Mouse (Mus musculus): ENCODE data around the gene Clk1. TPM values are rescaled to one million over a fixed set of nuclear protein-coding genes. Genes with fewer than 3 reads are reported as not detected.
"Not testable (repeated sequence)": the region's sequence is repeated elsewhere in the genome, so short reads cannot be mapped to it uniquely, and the experiment has no call there.

Clk1 gene
- polyA plus RNA-seq, 1 experiment: 252 TPM

DNA sequence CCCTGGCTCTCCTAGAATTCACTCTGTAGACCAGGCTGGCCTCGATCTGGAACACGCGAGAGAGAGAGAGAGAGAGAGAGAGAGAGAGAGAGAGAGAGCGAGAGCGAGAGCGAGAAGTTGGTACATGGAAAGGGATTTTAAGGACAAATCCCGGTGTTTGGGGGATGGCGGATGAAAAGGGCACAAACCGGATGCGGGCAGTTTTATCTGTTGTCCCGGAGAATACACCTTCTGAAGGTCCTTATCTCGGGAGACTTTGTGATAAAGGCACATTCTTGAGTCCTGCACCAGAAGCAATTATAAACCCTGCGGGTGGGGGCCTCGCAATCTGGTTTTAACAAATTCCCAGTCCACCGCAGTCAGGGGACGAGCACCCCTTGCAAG, 31.6 kb downstream of the Clk1 start:
- Histone ChIP-seq H3K4me1 (ENCODE audit: control insufficient read depth, insufficient read depth, low read length) (no peaks in the 10 kb centered on the region; the same call in 1 of the 2 replicates), H3K4me3 (replicated peaks; ENCODE audit: insufficient read depth, low read depth, low read length) (peak overlapping the region; percentile 94), H3K27ac (ENCODE audit: insufficient read depth, low read length) (peak overlapping the region; percentile 100), H3K27me3 (ENCODE audit: control insufficient read depth, insufficient read depth, low read length) (no peaks in the 10 kb centered on the region)
- DNase-seq: no peak
- TF ChIP-seq POLR2A (IDR thresholded peaks at IDR 0.05; ENCODE audit: borderline replicate concordance, insufficient read depth, low read length): no peak
- no peak for TF ChIP-seq CTCF (IDR thresholded peaks at IDR 0.05; ENCODE audit: borderline replicate concordance, insufficient read depth, low read depth, low read length)
- under 1% methylated on average over 16 of the region's 16 CpGs for WGBS

- peak in 1 of 2 experiments; percentile 17 for DNase-seq
- peak overlapping the region; percentile 100 for H3K27ac ChIP-seq (ENCODE audit: insufficient read depth, low read length)
- H3K4me3 ChIP-seq (replicated peaks; ENCODE audit: insufficient read depth, low read depth, low read length): peak overlapping the region; percentile 94
- H3K27me3 ChIP-seq (ENCODE audit: control insufficient read depth, insufficient read depth, low read length): no peaks in the 10 kb centered on the region
- H3K4me1 ChIP-seq (ENCODE audit: control insufficient read depth, insufficient read depth, low read length): no peaks in the 10 kb centered on the region; the same call in 1 of the 2 replicates
- WGBS: 30% methylated on average over 19 of the region's 19 CpGs
- TF ChIP-seq POLR2A (IDR thresholded peaks at IDR 0.05; ENCODE audit: borderline replicate concordance, insufficient read depth, low read length): no peak
- TF ChIP-seq CTCF (IDR thresholded peaks at IDR 0.05; ENCODE audit: borderline replicate concordance, insufficient read depth, low read depth, low read length): no peak
Measured at GRCm38 (mm10) chr1:58391421-58392267, 32.2 kb downstream of the Clk1 start.

- no peak for DNase-seq
- Histone ChIP-seq H3K27ac (ENCODE audit: insufficient read depth, low read length) (no peak overlapping the region), H3K4me3 (replicated peaks; ENCODE audit: insufficient read depth, low read depth, low read length) (no peak overlapping the region), H3K27me3 (ENCODE audit: control insufficient read depth, insufficient read depth, low read length) (no peaks in the 10 kb centered on the region), H3K4me1 (ENCODE audit: control insufficient read depth, insufficient read depth, low read length) (no peaks in the 10 kb centered on the region)
- TF ChIP-seq POLR2A (IDR thresholded peaks at IDR 0.05; ENCODE audit: borderline replicate concordance, insufficient read depth, low read length): no peak
- TF ChIP-seq CTCF (IDR thresholded peaks at IDR 0.05; ENCODE audit: borderline replicate concordance, insufficient read depth, low read depth, low read length): no peak
- 62% methylated on average over 5 of the region's 5 CpGs for WGBS
Measured at GRCm38 (mm10) chr1:58382586-58383281, 41.1 kb downstream of the Clk1 start.

GRCm38 (mm10) chr1:58375574-58376147, 48.2 kb downstream of the Clk1 start:
- DNase-seq: no peak
- Histone ChIP-seq H3K27me3 (ENCODE audit: control insufficient read depth, insufficient read depth, low read length) (no peaks in the 10 kb centered on the region), H3K4me1 (ENCODE audit: control insufficient read depth, insufficient read depth, low read length) (no peaks in the 10 kb centered on the region), H3K27ac (ENCODE audit: insufficient read depth, low read length) (no peak overlapping the region), H3K4me3 (replicated peaks; ENCODE audit: insufficient read depth, low read depth, low read length) (no peak overlapping the region)
- no peak for TF ChIP-seq POLR2A (IDR thresholded peaks at IDR 0.05; ENCODE audit: borderline replicate concordance, insufficient read depth, low read length)
- TF ChIP-seq CTCF (IDR thresholded peaks at IDR 0.05; ENCODE audit: borderline replicate concordance, insufficient read depth, low read depth, low read length): no peak
- 67% methylated on average over 3 of the region's 3 CpGs for WGBS

GRCm38 (mm10) chr1:58374266-58374665, 49.6 kb downstream of the Clk1 start:
- not testable (repeated sequence) for H3K27ac ChIP-seq (ENCODE audit: insufficient read depth, low read length); H3K4me3 ChIP-seq (replicated peaks; ENCODE audit: insufficient read depth, low read depth, low read length); H3K4me1 ChIP-seq (ENCODE audit: control insufficient read depth, insufficient read depth, low read length); DNase-seq; H3K27me3 ChIP-seq (ENCODE audit: control insufficient read depth, insufficient read depth, low read length)
- 83% methylated on average over 2 of the region's 2 CpGs for WGBS

- 0 out of 2 replicates have a peak, but pooled peaks cover 6% of the 10 kb centered on the region for H3K4me1 ChIP-seq (ENCODE audit: control insufficient read depth, insufficient read depth, low read length)
- TF ChIP-seq CTCF (IDR thresholded peaks at IDR 0.05; ENCODE audit: borderline replicate concordance, insufficient read depth, low read depth, low read length): no peak
- no peak for TF ChIP-seq POLR2A (IDR thresholded peaks at IDR 0.05; ENCODE audit: borderline replicate concordance, insufficient read depth, low read length)
- WGBS: 75% methylated on average over 2 of the region's 2 CpGs
- no peaks in the 10 kb centered on the region for H3K27me3 ChIP-seq (ENCODE audit: control insufficient read depth, insufficient read depth, low read length)
- H3K4me3 ChIP-seq (replicated peaks; ENCODE audit: insufficient read depth, low read depth, low read length): no peak overlapping the region
- no peak for DNase-seq
- H3K27ac ChIP-seq (ENCODE audit: insufficient read depth, low read length): no peak overlapping the region
Measured at GRCm38 (mm10) chr1:58369716-58370115, 54.1 kb downstream of the Clk1 start.

DNA sequence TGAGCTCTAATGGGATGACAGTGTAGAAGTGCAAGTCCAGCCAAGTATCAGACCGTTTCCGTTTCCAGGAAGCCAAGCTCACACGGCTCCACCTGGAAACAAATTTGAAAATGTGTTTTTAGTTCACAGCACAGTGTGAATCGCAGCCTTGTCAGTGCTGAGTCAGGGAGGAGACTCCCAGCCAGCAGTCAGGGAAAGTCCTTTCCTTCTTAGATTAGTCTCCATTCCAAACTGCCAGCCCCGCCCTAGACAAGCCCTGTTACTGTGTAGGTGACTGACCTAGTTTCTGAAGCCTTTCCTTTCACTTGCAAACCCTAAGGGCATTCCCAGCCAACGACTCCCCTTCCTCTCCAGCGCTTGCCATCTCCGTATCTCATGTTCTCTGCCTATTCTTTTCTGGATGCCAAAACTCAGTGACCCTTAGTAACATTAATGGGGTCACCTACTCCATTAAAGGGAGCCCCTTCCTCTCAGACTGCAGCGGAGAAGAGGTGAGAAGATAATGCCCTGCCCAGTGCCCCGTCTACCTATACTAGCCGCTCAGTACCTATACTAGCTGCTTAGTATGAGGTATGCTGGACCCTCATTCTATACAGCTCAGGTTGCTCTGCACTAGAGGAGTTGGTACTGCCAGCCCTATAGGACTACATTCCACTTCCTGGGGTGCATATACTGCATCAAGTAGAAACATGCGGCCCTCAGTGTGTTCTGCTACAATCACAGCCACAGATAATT, 57.0 kb downstream of the Clk1 start:
- DNase-seq: peak; percentile 18 to 27
- H3K27ac ChIP-seq (ENCODE audit: insufficient read depth, low read length): no peak overlapping the region; the same call in 1 of the 2 replicates
- H3K27me3 ChIP-seq (ENCODE audit: control insufficient read depth, insufficient read depth, low read length): no peaks in the 10 kb centered on the region
- no peak overlapping the region for H3K4me3 ChIP-seq (replicated peaks; ENCODE audit: insufficient read depth, low read depth, low read length)
- 63% methylated on average over 12 of the region's 12 CpGs for WGBS
- TF ChIP-seq CTCF (IDR thresholded peaks at IDR 0.05; ENCODE audit: borderline replicate concordance, insufficient read depth, low read depth, low read length): no peak
- no peak for TF ChIP-seq POLR2A (IDR thresholded peaks at IDR 0.05; ENCODE audit: borderline replicate concordance, insufficient read depth, low read length)
- H3K4me1 ChIP-seq (ENCODE audit: control insufficient read depth, insufficient read depth, low read length): 0 out of 2 replicates have a peak, but pooled peaks cover 6% of the 10 kb centered on the region
